Mouse (Mus musculus) neural tube, embryonic 12.5 days (tissue): ENCODE results near the gene Mpv17l2. TPM values are rescaled to one million over a fixed set of nuclear protein-coding genes. Genes with fewer than 3 reads are reported as not detected.

Source experiments
- ATAC-seq: fragments of 200-750 bp; cut with Nextera tagmentation; 2 replicates; pipeline ENCODE4 v1.8.0; 2017; ENCODE audit warnings: low read depth, mild to moderate bottlenecking, moderate TSS enrichment, moderate library complexity; ENCODE audit not compliant: low FRiP score
- H3K27ac ChIP-seq: fragments of 300-500 bp; sonication (generic); 2 replicates; pipeline ENCODE4 v1.5.1; 2016
- H3K27me3 ChIP-seq: fragments of 300-500 bp; sonication (generic); replicated peaks from 2 replicates; pipeline ENCODE4 v1.6.1; 2016; ENCODE audit warnings: mild to moderate bottlenecking
- H3K36me3 ChIP-seq: fragments of 300-500 bp; sonication (generic); 2 replicates; pipeline ENCODE4 v1.6.1; 2016; ENCODE audit warnings: mild to moderate bottlenecking
- H3K4me1 ChIP-seq: fragments of 300-500 bp; sonication (generic); 2 replicates; pipeline ENCODE4 v1.6.1; 2016
- H3K4me2 ChIP-seq: fragments of 300-500 bp; sonication (generic); replicated peaks from 2 replicates; pipeline ENCODE4 v1.6.1; 2016; ENCODE audit warnings: mild to moderate bottlenecking
- H3K4me3 ChIP-seq: fragments of 300-500 bp; sonication (generic); 2 replicates; pipeline ENCODE4 v1.5.1; 2016
- H3K9ac ChIP-seq: fragments of 300-500 bp; sonication (generic); 2 replicates; pipeline ENCODE4 v1.6.1; 2016; ENCODE audit warnings: mild to moderate bottlenecking
- H3K9me3 ChIP-seq: fragments of 300-500 bp; sonication (generic); 2 replicates; pipeline ENCODE4 v1.6.1; 2016; ENCODE audit warnings: mild to moderate bottlenecking
- WGBS: fragments of 180-500 bp; shearing (Covaris S2); methylation state at CpG from one replicate; pipeline ENCODE4 v1.1.7; 2016; 5-methylcytosine and 5-hydroxymethylcytosine counted together
- polyA plus RNA-seq: library from polyadenylated mRNA; unstranded; fragments of >200 nt; fragmentation: Nextera tagmentation; extraction: Ambion mirVana; gene quantifications from 2 replicates; pipeline ENCODE4 v1.2.1, GENCODE M21; 2016

The Mpv17l2 gene
- polyA plus RNA-seq, 1 experiment from 2014 or later = 51.2 TPM

DNA sequence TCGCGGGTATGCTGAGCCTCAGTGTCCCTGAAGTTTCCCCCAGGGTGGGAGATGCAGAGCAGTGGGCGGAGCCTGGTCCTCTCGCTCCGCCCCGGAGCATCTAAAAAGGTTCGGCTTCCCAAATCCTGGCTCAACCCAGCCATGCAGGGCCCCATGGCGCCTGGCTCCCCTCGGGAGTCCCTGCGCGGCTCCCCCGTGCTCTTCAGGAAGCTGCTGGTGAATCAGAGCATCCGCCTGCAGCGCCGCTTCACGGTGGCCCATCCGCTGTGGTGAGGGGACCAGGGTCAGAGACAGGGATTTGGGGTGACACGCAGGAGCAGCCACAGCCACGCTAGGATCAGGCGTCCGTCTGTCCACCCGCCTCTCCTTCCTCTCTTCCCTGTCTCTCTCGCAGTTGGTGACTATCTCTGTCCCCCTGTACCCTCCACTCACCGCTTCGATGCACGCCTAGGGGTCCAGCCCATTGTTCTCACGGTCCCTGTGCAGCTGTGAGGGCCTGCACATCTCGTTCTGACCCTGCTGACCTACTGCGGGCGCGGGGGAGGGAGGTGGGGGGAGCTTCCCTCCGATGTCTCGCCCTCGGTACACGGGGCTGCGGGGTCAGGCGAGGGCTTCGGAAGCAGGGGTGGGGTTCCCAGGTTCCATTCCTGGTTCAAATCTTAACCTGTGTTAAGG is 17.6 kb downstream of the Mpv17l2 start:
- Histone ChIP-seq H3K9me3 (no peaks in the 10 kb centered on the region), H3K27me3 (peaks cover 73% of the 10 kb centered on the region), H3K36me3 (no peaks in the 10 kb centered on the region), H3K4me3 (peak overlapping the region; percentile 27; the same call in 1 of the 2 replicates), H3K9ac (peak overlapping the region; percentile 47), H3K4me1 (peaks cover 16% of the 10 kb centered on the region), H3K27ac (no peak overlapping the region), H3K4me2 (peak overlapping the region; percentile 57)
- 2% methylated on average over 38 of the region's 38 CpGs for WGBS
- ATAC-seq = peak; percentile 38

DNA sequence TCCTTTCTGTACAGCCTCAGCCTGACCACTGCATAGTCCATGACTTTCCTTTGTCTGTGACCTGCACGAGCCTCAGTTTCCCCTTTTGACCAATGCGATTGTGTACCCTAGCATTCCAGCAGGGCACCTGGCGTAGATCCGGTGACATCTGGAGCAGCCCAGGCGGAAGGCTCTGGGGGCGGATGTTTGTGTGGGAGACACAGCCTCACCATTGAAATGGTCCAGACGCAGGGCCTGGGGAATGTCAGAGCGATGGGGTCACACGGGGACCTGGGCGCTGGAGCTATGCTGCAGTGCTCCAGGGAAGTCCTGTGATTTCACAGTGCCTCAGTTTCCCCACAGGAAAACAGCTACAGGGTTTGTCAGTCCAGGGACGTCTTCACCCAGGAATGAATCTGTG is 18.6 kb downstream of the Mpv17l2 start:
- Histone ChIP-seq H3K9me3 (no peaks in the 10 kb centered on the region), H3K27ac (no peak overlapping the region), H3K4me1 (peaks cover 16% of the 10 kb centered on the region), H3K4me2 (no peak overlapping the region), H3K4me3 (no peak overlapping the region), H3K9ac (0 out of 2 replicates have a peak overlapping the region, but pooled peaks have one; percentile 5), H3K36me3 (no peaks in the 10 kb centered on the region), H3K27me3 (peaks cover 64% of the 10 kb centered on the region)
- no peak for ATAC-seq
- whole genome bisulfite sequencing = 77% methylated on average over 11 of the region's 11 CpGs

DNA sequence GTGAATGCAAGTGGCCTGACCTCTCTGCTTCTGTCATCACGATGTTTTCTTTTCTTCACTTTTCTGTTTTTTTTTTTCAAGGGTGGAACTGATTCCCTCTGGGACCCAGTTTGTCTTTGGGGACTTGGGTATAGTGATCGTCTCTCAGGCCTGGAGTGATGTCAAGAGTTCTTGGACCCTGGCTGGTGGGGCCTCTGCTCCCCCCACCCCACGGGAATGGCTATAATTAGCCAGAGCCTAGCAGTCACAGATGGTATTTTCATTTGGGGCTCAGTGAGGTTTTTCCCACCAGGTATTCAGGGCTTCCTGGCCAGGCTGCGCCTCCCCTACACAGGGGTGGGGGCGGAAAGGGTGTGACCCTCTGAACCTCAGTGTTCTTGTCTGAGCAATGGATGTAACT is 19.1 kb downstream of the Mpv17l2 start:
- H3K9me3 ChIP-seq = no peaks in the 10 kb centered on the region
- no peak overlapping the region for H3K4me3 ChIP-seq
- H3K4me1 ChIP-seq = peaks cover 16% of the 10 kb centered on the region
- no peak overlapping the region for H3K27ac ChIP-seq
- 61% methylated on average over 5 of the region's 5 CpGs for WGBS
- no peak overlapping the region for H3K4me2 ChIP-seq
- no peak for ATAC-seq
- H3K9ac ChIP-seq = 0 out of 2 replicates have a peak overlapping the region, but pooled peaks have one; percentile 5
- no peaks in the 10 kb centered on the region for H3K36me3 ChIP-seq
- H3K27me3 ChIP-seq = peaks cover 59% of the 10 kb centered on the region

GRCm38 (mm10) chr8:70738211-70738610 is 22.5 kb downstream of the Mpv17l2 start:
- Histone ChIP-seq H3K9ac (no peak overlapping the region), H3K4me3 (no peak overlapping the region), H3K36me3 (no peaks in the 10 kb centered on the region), H3K9me3 (no peaks in the 10 kb centered on the region), H3K27me3 (peaks cover 26% of the 10 kb centered on the region), H3K27ac (no peak overlapping the region), H3K4me2 (no peak overlapping the region), H3K4me1 (peaks cover 4% of the 10 kb centered on the region)
- WGBS = 72% methylated on average over 3 of the region's 3 CpGs
- ATAC-seq = no peak

DNA sequence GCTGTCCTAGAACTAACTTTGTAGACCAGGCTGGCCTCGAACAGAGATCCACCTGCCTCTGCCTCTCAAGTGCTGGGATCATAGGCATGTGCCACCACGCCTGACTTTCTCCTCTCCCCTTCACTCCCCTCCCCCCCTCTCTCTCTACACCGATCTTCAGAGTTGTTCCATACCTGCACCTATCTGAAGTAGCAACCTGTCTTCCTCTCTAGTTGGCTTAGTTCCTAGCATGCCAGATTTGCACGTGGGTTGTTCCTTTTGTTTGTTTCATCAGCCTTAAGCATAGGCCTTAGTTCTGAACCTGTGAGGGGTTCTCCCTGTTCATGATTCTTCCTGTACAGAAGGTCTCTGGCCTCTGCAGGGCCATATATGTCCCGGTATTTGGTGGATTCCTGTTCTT is 23.0 kb downstream of the Mpv17l2 start:
- Histone ChIP-seq H3K27ac (no peak overlapping the region), H3K4me2 (no peak overlapping the region), H3K4me3 (no peak overlapping the region), H3K27me3 (peaks cover 26% of the 10 kb centered on the region), H3K9me3 (no peaks in the 10 kb centered on the region), H3K4me1 (no peaks in the 10 kb centered on the region), H3K9ac (no peak overlapping the region), H3K36me3 (no peaks in the 10 kb centered on the region)
- 71% methylated on average over 5 of the region's 5 CpGs for WGBS
- no peak for ATAC-seq

DNA sequence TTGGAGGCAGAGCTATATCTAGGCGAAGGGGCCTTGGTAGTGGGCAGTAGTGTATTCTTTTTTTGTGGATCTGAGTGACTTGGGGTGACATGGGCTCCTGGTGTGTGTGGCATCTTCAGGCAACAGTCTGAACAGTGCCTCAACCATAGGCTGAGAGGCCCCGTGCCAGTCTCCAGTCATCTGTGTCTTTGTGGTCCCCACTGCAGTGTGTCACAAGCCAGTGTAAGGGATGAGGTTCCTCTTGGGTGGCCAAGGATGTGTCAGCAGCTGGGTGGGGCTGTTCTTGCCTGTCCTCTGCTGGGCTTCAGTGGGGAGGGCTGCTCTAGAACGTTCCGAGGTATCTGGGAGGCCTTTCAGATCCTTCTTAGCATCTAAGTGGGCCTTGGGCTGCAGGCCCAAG is 29.8 kb downstream of the Mpv17l2 start:
- Histone ChIP-seq H3K4me2 (no peak overlapping the region), H3K4me3 (no peak overlapping the region), H3K36me3 (no peaks in the 10 kb centered on the region), H3K27me3 (peaks cover 59% of the 10 kb centered on the region), H3K4me1 (no peaks in the 10 kb centered on the region), H3K27ac (no peak overlapping the region), H3K9ac (no peak overlapping the region), H3K9me3 (no peaks in the 10 kb centered on the region)
- WGBS = 91% methylated on average over 4 of the region's 4 CpGs
- ATAC-seq = no peak

DNA sequence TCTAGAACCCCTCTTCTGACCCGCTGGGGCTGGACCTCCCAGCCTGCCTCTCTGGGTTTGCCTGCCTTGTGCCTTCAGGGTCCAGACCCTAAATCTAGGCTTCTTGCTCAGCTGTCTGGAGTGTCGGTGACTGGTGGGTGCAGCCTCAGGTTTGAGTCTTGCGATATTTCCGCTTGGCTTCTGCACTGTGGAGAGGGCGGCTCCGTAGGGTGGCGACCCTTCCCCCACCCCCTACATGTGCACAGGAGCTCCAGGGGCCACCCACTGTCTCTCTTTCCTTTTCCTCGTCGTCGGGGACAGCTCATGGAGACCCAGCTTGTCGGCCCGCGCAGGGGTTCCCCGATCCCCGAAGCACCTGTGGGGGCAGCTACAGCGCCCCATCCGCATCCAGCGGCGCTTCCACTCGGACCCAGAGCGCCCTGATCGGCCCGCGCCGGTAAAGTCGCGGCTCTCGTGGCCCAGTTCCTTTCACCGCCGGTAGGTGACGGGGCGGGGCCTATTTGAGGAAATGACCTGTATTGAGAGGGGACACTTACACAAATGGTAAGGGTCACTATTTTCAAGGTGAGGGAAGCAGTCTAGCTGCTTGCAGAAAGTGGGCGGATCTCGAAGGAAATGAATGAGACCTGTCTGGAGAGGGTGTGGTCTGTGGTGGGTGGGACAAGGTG is 30.8 kb downstream of the Mpv17l2 start:
- Histone ChIP-seq H3K27ac (no peak overlapping the region), H3K4me3 (peak overlapping the region; percentile 16; the same call in 1 of the 2 replicates), H3K9ac (no peak overlapping the region), H3K9me3 (no peaks in the 10 kb centered on the region), H3K36me3 (no peaks in the 10 kb centered on the region), H3K4me2 (peak overlapping the region; percentile 53), H3K4me1 (no peaks in the 10 kb centered on the region), H3K27me3 (peaks cover 63% of the 10 kb centered on the region)
- WGBS = 3% methylated on average over 34 of the region's 34 CpGs
- peak; percentile 53; the same call in 1 of the 2 replicates for ATAC-seq

DNA sequence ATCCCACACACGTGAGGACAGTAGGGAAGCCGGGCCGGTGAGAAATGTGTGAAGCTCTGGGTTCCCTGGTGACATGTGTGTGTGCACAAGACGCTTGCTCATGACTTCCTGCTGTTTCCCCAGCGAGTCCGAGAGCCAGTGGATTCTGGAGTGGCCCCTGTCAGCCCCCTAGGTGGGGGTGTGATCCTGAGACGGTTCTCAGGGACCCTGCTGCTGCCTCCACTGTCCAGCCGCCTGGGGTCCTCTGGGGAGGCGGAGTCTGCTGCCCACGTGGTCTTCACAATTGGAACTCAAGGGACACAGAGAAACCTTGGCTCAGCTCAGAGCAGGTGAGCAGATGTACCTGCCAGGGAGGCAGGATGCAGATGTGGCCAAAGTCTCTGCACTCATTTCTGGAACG is 34.0 kb downstream of the Mpv17l2 start:
- H3K4me3 ChIP-seq = no peak overlapping the region
- WGBS = 45% methylated on average over 11 of the region's 11 CpGs
- H3K36me3 ChIP-seq = no peaks in the 10 kb centered on the region
- no peaks in the 10 kb centered on the region for H3K9me3 ChIP-seq
- peaks cover 50% of the 10 kb centered on the region for H3K27me3 ChIP-seq
- no peaks in the 10 kb centered on the region for H3K4me1 ChIP-seq
- H3K9ac ChIP-seq = no peak overlapping the region
- no peak overlapping the region for H3K27ac ChIP-seq
- H3K4me2 ChIP-seq = no peak overlapping the region
- no peak for ATAC-seq

DNA sequence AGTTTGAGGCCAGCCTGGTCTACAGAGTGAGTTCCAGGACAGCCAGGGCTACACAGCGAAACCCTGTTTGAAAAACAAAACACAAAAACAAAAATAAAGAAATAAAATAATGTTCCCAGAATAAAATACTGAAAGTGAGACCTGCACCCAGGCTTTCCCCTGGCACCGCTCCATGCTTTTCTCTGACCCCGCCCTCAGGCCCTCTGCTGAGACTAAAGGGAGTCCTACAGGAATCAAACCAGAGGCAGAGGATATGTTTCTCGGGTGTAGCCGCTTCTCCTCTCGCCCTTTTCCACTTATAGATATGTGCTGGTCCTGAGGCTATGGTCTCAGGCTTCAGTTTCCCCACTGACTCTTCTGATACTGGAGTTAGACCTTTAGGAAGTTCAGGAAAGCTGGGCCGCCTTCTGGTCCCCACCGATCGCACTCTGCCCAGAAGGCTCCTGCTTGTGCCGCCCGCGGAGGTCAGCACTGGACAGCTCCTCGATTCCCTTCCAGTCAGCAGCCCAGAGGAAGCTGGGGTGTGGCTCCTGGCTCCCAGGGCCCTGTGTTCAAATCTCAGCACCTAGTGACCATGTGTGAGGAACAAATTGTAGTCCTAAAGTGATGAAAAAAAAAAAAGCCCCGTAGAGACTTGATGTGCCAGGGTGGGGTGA is 34.8 kb downstream of the Mpv17l2 start:
- Histone ChIP-seq H3K4me3 (no peak overlapping the region), H3K27ac (no peak overlapping the region), H3K4me2 (no peak overlapping the region), H3K27me3 (peaks cover 44% of the 10 kb centered on the region), H3K9ac (no peak overlapping the region), H3K9me3 (no peaks in the 10 kb centered on the region), H3K36me3 (no peaks in the 10 kb centered on the region), H3K4me1 (no peaks in the 10 kb centered on the region)
- 29% methylated on average over 14 of the region's 14 CpGs for WGBS
- ATAC-seq = no peak

GRCm38 (mm10) chr8:70724216-70724615 is 36.5 kb downstream of the Mpv17l2 start:
- ATAC-seq = no peak
- Histone ChIP-seq H3K27ac (no peak overlapping the region), H3K27me3 (peaks cover 27% of the 10 kb centered on the region), H3K4me3 (no peak overlapping the region), H3K9me3 (no peaks in the 10 kb centered on the region), H3K4me2 (no peak overlapping the region), H3K9ac (no peak overlapping the region), H3K36me3 (no peaks in the 10 kb centered on the region), H3K4me1 (no peaks in the 10 kb centered on the region)
- WGBS = 79% methylated on average over 12 of the region's 12 CpGs

- no peak for ATAC-seq
- no peaks in the 10 kb centered on the region for H3K4me1 ChIP-seq
- H3K9me3 ChIP-seq = no peaks in the 10 kb centered on the region
- H3K9ac ChIP-seq = no peak within 1 kb of the TSS
- 57% methylated on average over 7 of the region's 7 CpGs for WGBS
- H3K27me3 ChIP-seq = peaks cover 22% of the 10 kb centered on the region
- H3K4me3 ChIP-seq = no peak within 1 kb of the TSS
- H3K4me2 ChIP-seq = no peak within 1 kb of the TSS
- no peaks in the 10 kb centered on the region for H3K36me3 ChIP-seq
- H3K27ac ChIP-seq = no peak within 1 kb of the TSS
These were observed 37.1 kb downstream of the Mpv17l2 start, which contains the start of gene Pde4c for GRCm38 (mm10) chr8:70723486-70724210. Gene Pde4c, plus strand, starts transcription at chr8:70723720.

GRCm38 (mm10) chr8:70721601-70722000 is 39.1 kb downstream of the Mpv17l2 start:
- Histone ChIP-seq H3K4me2 (no peak overlapping the region), H3K4me3 (no peak overlapping the region), H3K9ac (no peak overlapping the region), H3K27me3 (peaks cover 7% of the 10 kb centered on the region; the same call in 1 of the 2 replicates), H3K9me3 (no peaks in the 10 kb centered on the region), H3K4me1 (0 out of 2 replicates have a peak, but pooled peaks cover 4% of the 10 kb centered on the region), H3K27ac (no peak overlapping the region), H3K36me3 (no peaks in the 10 kb centered on the region)
- 82% methylated on average over 8 of the region's 8 CpGs for WGBS
- no peak for ATAC-seq
